Mouse (Mus musculus) heart, postnatal 25 days (tissue): Measurements from ENCODE around the gene Hoxb9. TPM values are rescaled to one million over a fixed set of nuclear protein-coding genes. Genes with fewer than 3 reads are reported as not detected.

Source experiments
- DNase-seq: peaks from one replicate; pipeline ENCODE4 v3.0.0; 2022; ENCODE audit warnings: low spot score
- intact Hi-C: fragments of 180-260 bp; cut with DNase I; formaldehyde crosslinking; loops from one replicate; pipeline ENCODE4 v1.15.1; 2025
- total RNA-seq, 2 experiments: library from RNA; stranded (reverse); gene quantifications; 2 replicates each; pipeline ENCODE4 v1.2.3; 2021

Gene Hoxb9
- total RNA-seq, 2 experiments from 2014 or later: not detected

- intact Hi-C loops: no loop called here
- DNase-seq: no peak
These were observed 6.8 kb upstream of the Hoxb9 start for GRCm38 (mm10) chr11:96264390-96265020.

- intact Hi-C loops: no loop called here
- no peak for DNase-seq
These were observed 5.3 kb upstream of the Hoxb9 start for GRCm38 (mm10) chr11:96265954-96266353.

- intact Hi-C loops: no loop called here
- no peak for DNase-seq
These were observed 4.0 kb upstream of the Hoxb9 start for GRCm38 (mm10) chr11:96267021-96267920.

- intact Hi-C loops: no loop called here
- DNase-seq: no peak
These were observed 3.1 kb upstream of the Hoxb9 start for GRCm38 (mm10) chr11:96268031-96268745.

GRCm38 (mm10) chr11:96269869-96270268, 1.4 kb upstream of the Hoxb9 start:
- intact Hi-C loops: loop anchor here (10.0 kb wide), 2 partner anchors 265 to 465 kb away; partner anchors contain the start of gene Igf2bp1
- no peak for DNase-seq

GRCm38 (mm10) chr11:96271541-96272011, 319 bp downstream of the Hoxb9 start:
- DNase-seq: no peak
- intact Hi-C loops: loop anchor here (10.0 kb wide), 2 partner anchors 267 to 463 kb away; partner anchors contain the start of gene Igf2bp1

- DNase-seq: no peak
- intact Hi-C loops: loop anchor here (10.0 kb wide), 2 partner anchors 267 to 463 kb away; partner anchors contain the start of gene Igf2bp1
These were observed 1.0 kb downstream of the Hoxb9 start for GRCm38 (mm10) chr11:96272024-96272921.

GRCm38 (mm10) chr11:96274428-96274827, 3.2 kb downstream of the Hoxb9 start:
- intact Hi-C loops: loop anchor here (10.0 kb wide), 2 partner anchors 270 to 460 kb away; partner anchors contain the start of gene Igf2bp1
- DNase-seq: no peak

- intact Hi-C loops: loop anchor here (5.0 to 10.0 kb wide), 4 partner anchors 271 to 459 kb away; partner anchors contain the start of gene Igf2bp1
- no peak for DNase-seq
These were observed 4.6 kb downstream of the Hoxb9 start for GRCm38 (mm10) chr11:96275896-96276295.

GRCm38 (mm10) chr11:96277151-96278044, 6.1 kb downstream of the Hoxb9 start:
- no peak for DNase-seq
- intact Hi-C loops: loop anchor here (2.0 to 10.0 kb wide), 8 partner anchors 17 to 585 kb away; partner anchors contain the start of gene Igf2bp1

- intact Hi-C loops: loop anchor here (2.0 to 10.0 kb wide), 8 partner anchors 16 to 584 kb away; partner anchors contain the start of gene Igf2bp1
- DNase-seq: no peak
These were observed 7.1 kb downstream of the Hoxb9 start for GRCm38 (mm10) chr11:96278324-96278723.

GRCm38 (mm10) chr11:96278773-96279172, 7.5 kb downstream of the Hoxb9 start:
- peak; percentile 39 for DNase-seq
- intact Hi-C loops: loop anchor here (2.0 to 10.0 kb wide), 8 partner anchors 16 to 584 kb away; partner anchors contain the start of gene Igf2bp1

GRCm38 (mm10) chr11:96279421-96280233, 8.4 kb downstream of the Hoxb9 start:
- no peak for DNase-seq
- intact Hi-C loops: loop anchor here (2.0 to 10.0 kb wide), 8 partner anchors 15 to 583 kb away; partner anchors contain the start of gene Igf2bp1

- intact Hi-C loops: no loop called here
- DNase-seq: no peak
These were observed 9.4 kb downstream of the Hoxb9 start for GRCm38 (mm10) chr11:96280399-96281378.

- intact Hi-C loops: no loop called here
- no peak for DNase-seq
These were observed 10.1 kb downstream of the Hoxb9 start for GRCm38 (mm10) chr11:96281396-96281795.
